Mouse (Mus musculus): ENCODE data around the gene Ep400.

GRCm38 (mm10) chr5:110653686-110654085 is 116.8 kb downstream of the Ep400 start:
- TF ChIP-seq CTCF (IDR thresholded peaks at IDR 0.05; ENCODE audit: borderline replicate concordance, control insufficient read depth, extremely low read depth, insufficient read depth, low read length, poor library complexity) (no peak), POLR2A (IDR thresholded peaks at IDR 0.05; ENCODE audit: control insufficient read depth, extremely low read depth, insufficient read depth, low read length, poor library complexity) (no peak)
